Mouse (Mus musculus) ES-Bruce4 (cell line): ENCODE data around the gene Nupr1.

Experiments used
- CTCF ChIP-seq: IDR thresholded peaks from one replicate; pipeline ENCODE4 v1.8.1; 2011; ENCODE audit warnings: low read depth, low read length
- POLR2A ChIP-seq: IDR thresholded peaks from one replicate; pipeline ENCODE4 v1.8.1; 2011; ENCODE audit warnings: low read length; ENCODE audit not compliant: insufficient read depth

- TF ChIP-seq CTCF (no peak), POLR2A (no peak)
Measured at GRCm38 (mm10) chr7:126623381-126623780, 7.3 kb downstream of the Nupr1 start.
